Mouse (Mus musculus): ENCODE measurements at regions not wholly inside any gene's neighbourhood (a gene's known extent, or its start where the extent isn't known, plus 50 kb on each side); places are given as distances from the start of the nearest gene placed in this dataset.
"Not testable (repeated sequence)": the region's sequence is repeated elsewhere in the genome, so short reads cannot be mapped to it uniquely, and the experiment has no call there.

GRCm38 (mm10) chr4:94397284-94397683 lies 159.1 kb upstream of the Gm10306 start:
- DNase-seq (ENCODE audit: low spot score) = no peak

GRCm38 (mm10) chr4:94406922-94407321 lies 149.4 kb upstream of the Gm10306 start:
- DNase-seq (ENCODE audit: low spot score) = no peak

GRCm38 (mm10) chr4:94407503-94407902 lies 148.8 kb upstream of the Gm10306 start:
- no peak for DNase-seq (ENCODE audit: low spot score)

GRCm38 (mm10) chr4:94412661-94413060 lies 143.7 kb upstream of the Gm10306 start:
- DNase-seq (ENCODE audit: low spot score) = no peak

GRCm38 (mm10) chr4:94425525-94425924 lies 130.8 kb upstream of the Gm10306 start:
- not testable (repeated sequence) for DNase-seq (ENCODE audit: low spot score)

- no peak for DNase-seq (ENCODE audit: low spot score)
Observed at GRCm38 (mm10) chr4:94427581-94427980, 128.8 kb upstream of the Gm10306 start.

- DNase-seq (ENCODE audit: low spot score) = peak; percentile 2
Observed at GRCm38 (mm10) chr4:94432005-94432404, 124.3 kb upstream of the Gm10306 start.

GRCm38 (mm10) chr4:94437717-94438435 lies 118.5 kb upstream of the Gm10306 start:
- peak; percentile 2 for DNase-seq (ENCODE audit: low spot score)

GRCm38 (mm10) chr4:94439159-94439836 lies 117.0 kb upstream of the Gm10306 start:
- no peak for DNase-seq (ENCODE audit: low spot score)

- no peak for DNase-seq (ENCODE audit: low spot score)
Observed at GRCm38 (mm10) chr4:94446604-94447003, 109.7 kb upstream of the Gm10306 start.

Measured in lung, postnatal 25 days (tissue).